Mouse (Mus musculus) embryonic stem cell, embryonic (primary cell): ENCODE data around the gene Cpeb4.

Experiments
- CTCF ChIA-PET, 4 experiments: fragments of 300-600 bp in 2 of 4; fragments of 350-600 bp in 2 of 4; sonication (Branson Sonifier 250); formaldehyde crosslinking; loops; one replicate each; lab custom pipeline; 2022; ENCODE audit warnings: inconsistent platforms in 2 of 4; lab: Charles Lee
- POLR2A ChIA-PET, 4 experiments: fragments of 300-600 bp in 2 of 4; fragments of 350-600 bp in 2 of 4; sonication (Branson Sonifier 250); formaldehyde crosslinking; loops; one replicate each; lab custom pipeline; 2022; ENCODE audit warnings: antibody characterized with exemption in 4 of 4, inconsistent platforms in 1 of 4; lab: Charles Lee

Gene Cpeb4

GRCm38 (mm10) chr11:31871135-31871541 lies 873 bp upstream of the Cpeb4 start:
- POLR2A ChIA-PET = interaction anchor here (0.6 to 3.5 kb wide), 131 partner anchors 9 to 1121 kb away, joined by 3 to 44 read pairs (median 5); partner anchors contain the start of genes Bod1 (in 3 of the 4), Fbxw11 (in 2 of the 4), Nprl3 (in 1 of the 4) and Snrnp25 (in 1 of the 4)
- CTCF ChIA-PET = interaction anchor here in 3 of 4 experiments (0.7 to 1.0 kb wide), 3 partner anchors 71 to 450 kb away, joined by 3 to 4 read pairs (median 3); no protein-coding TSS in a partner anchor

- POLR2A ChIA-PET = interaction anchor here in 3 of 4 experiments (0.7 to 3.5 kb wide), 12 partner anchors 8 to 128 kb away, joined by 3 to 44 read pairs (median 4); no protein-coding TSS in a partner anchor
Observed at GRCm38 (mm10) chr11:31872546-31873261, 693 bp downstream of the Cpeb4 start.

GRCm38 (mm10) chr11:31874071-31874470 lies 2.1 kb downstream of the Cpeb4 start:
- ChIA-PET CTCF (no interaction called here), POLR2A (interaction anchor here in 2 of 4 experiments (0.5 to 0.7 kb wide), 2 partner anchors 77 to 346 kb away, joined by 3 to 4 read pairs; no protein-coding TSS in a partner anchor)

More at GRCm38 (mm10) chr11:31872546-31873261, 693 bp downstream of the Cpeb4 start:
- CTCF ChIA-PET = no interaction called here

- CTCF ChIA-PET = no interaction called here
Observed at GRCm38 (mm10) chr11:31883671-31884070, 11.7 kb downstream of the Cpeb4 start.

GRCm38 (mm10) chr11:31885765-31886164 lies 13.8 kb downstream of the Cpeb4 start:
- CTCF ChIA-PET = no interaction called here

More at GRCm38 (mm10) chr11:31883671-31884070, 11.7 kb downstream of the Cpeb4 start:
- POLR2A ChIA-PET = interaction anchor here in 1 of 4 experiments (1.1 kb wide), 1 partner anchor 60 kb away, joined by 3 read pairs; no protein-coding TSS in a partner anchor

GRCm38 (mm10) chr11:31888229-31888628 lies 16.2 kb downstream of the Cpeb4 start:
- ChIA-PET POLR2A (interaction anchor here in 2 of 4 experiments (1.0 to 3.8 kb wide), 4 partner anchors 16 to 94 kb away, joined by 3 to 10 read pairs (median 4); partner anchors contain the start of gene Cpeb4 (in 1 of the 2)), CTCF (no interaction called here)

More at GRCm38 (mm10) chr11:31885765-31886164, 13.8 kb downstream of the Cpeb4 start:
- POLR2A ChIA-PET = interaction anchor here in 3 of 4 experiments (0.8 to 2.5 kb wide), 6 partner anchors 13 to 18 kb away, joined by 3 to 10 read pairs (median 4); partner anchors contain the start of gene Cpeb4 (in 1 of the 3)

- POLR2A ChIA-PET = interaction anchor here in 2 of 4 experiments (0.8 to 2.3 kb wide), 2 partner anchors 22 kb away, joined by 3 to 9 read pairs; no protein-coding TSS in a partner anchor
- CTCF ChIA-PET = no interaction called here
Observed at GRCm38 (mm10) chr11:31892152-31892551, 20.1 kb downstream of the Cpeb4 start.

GRCm38 (mm10) chr11:31893639-31894038 lies 21.6 kb downstream of the Cpeb4 start:
- POLR2A ChIA-PET = interaction anchor here in 1 of 4 experiments (2.3 kb wide), 1 partner anchor 23 kb away, joined by 9 read pairs; no protein-coding TSS in a partner anchor
- CTCF ChIA-PET = no interaction called here

GRCm38 (mm10) chr11:31896065-31896792 lies 24.2 kb downstream of the Cpeb4 start:
- ChIA-PET CTCF (no interaction called here), POLR2A (interaction anchor here in 1 of 4 experiments (0.8 kb wide), 1 partner anchor 9 kb away, joined by 3 read pairs; no protein-coding TSS in a partner anchor)

- CTCF ChIA-PET = no interaction called here
- POLR2A ChIA-PET = no interaction called here
Observed at GRCm38 (mm10) chr11:31896905-31897304, 24.9 kb downstream of the Cpeb4 start.

- ChIA-PET POLR2A (interaction anchor here in 2 of 4 experiments (0.6 to 2.1 kb wide), 5 partner anchors 14 to 917 kb away, joined by 3 to 12 read pairs (median 4); partner anchors contain the start of gene Cpeb4 (in 1 of the 2)), CTCF (no interaction called here)
Observed at GRCm38 (mm10) chr11:31899166-31899565, 27.2 kb downstream of the Cpeb4 start.

GRCm38 (mm10) chr11:31900736-31901135 lies 28.7 kb downstream of the Cpeb4 start:
- ChIA-PET POLR2A (interaction anchor here in 1 of 4 experiments (0.5 to 1.8 kb wide), 4 partner anchors 13 to 258 kb away, joined by 3 to 6 read pairs (median 4); no protein-coding TSS in a partner anchor), CTCF (interaction anchor here in 1 of 4 experiments (0.6 kb wide), 1 partner anchor 209 kb away, joined by 3 read pairs; no protein-coding TSS in a partner anchor)

GRCm38 (mm10) chr11:31902251-31903001 lies 30.4 kb downstream of the Cpeb4 start:
- ChIA-PET CTCF (interaction anchor here in 1 of 4 experiments (0.6 kb wide), 1 partner anchor 446 kb away, joined by 3 read pairs; no protein-coding TSS in a partner anchor), POLR2A (interaction anchor here in 1 of 4 experiments (1.0 to 1.4 kb wide), 2 partner anchors 12 to 32 kb away, joined by 3 to 5 read pairs; no protein-coding TSS in a partner anchor)

GRCm38 (mm10) chr11:31906499-31906898 lies 34.5 kb downstream of the Cpeb4 start:
- ChIA-PET CTCF (no interaction called here), POLR2A (interaction anchor here in 1 of 4 experiments (0.6 kb wide), 1 partner anchor 359 kb away, joined by 3 read pairs; no protein-coding TSS in a partner anchor)

- ChIA-PET CTCF (interaction anchor here in 2 of 4 experiments (0.6 to 0.8 kb wide), 2 partner anchors 266 to 413 kb away, joined by 3 read pairs; no protein-coding TSS in a partner anchor), POLR2A (interaction anchor here in 2 of 4 experiments (0.8 to 0.9 kb wide), 2 partner anchors 11 to 37 kb away, joined by 3 to 5 read pairs; no protein-coding TSS in a partner anchor)
Observed at GRCm38 (mm10) chr11:31907650-31908049, 35.6 kb downstream of the Cpeb4 start.

- POLR2A ChIA-PET = interaction anchor here in 1 of 4 experiments (1.7 kb wide), 1 partner anchor 13 kb away, joined by 6 read pairs; no protein-coding TSS in a partner anchor
Observed at GRCm38 (mm10) chr11:31912958-31913357, 40.9 kb downstream of the Cpeb4 start.

GRCm38 (mm10) chr11:31917769-31918168 lies 45.8 kb downstream of the Cpeb4 start:
- ChIA-PET POLR2A (interaction anchor here in 1 of 4 experiments (1.1 kb wide), 1 partner anchor 191 kb away, joined by 4 read pairs; no protein-coding TSS in a partner anchor), CTCF (no interaction called here)

More at GRCm38 (mm10) chr11:31912958-31913357, 40.9 kb downstream of the Cpeb4 start:
- CTCF ChIA-PET = no interaction called here
